Mouse (Mus musculus) MN1 (cell line): ENCODE results near the gene Pstk.
"Not testable (repeated sequence)": the region's sequence is repeated elsewhere in the genome, so short reads cannot be mapped to it uniquely, and the experiment has no call there.

ENCODE experiments used
- DNase-seq: peaks from one replicate; pipeline ENCODE4 v3.0.0-alpha.2; 2016; ENCODE audit warnings: low spot score

Pstk gene

GRCm38 (mm10) chr7:131370648-131371469, at the start of gene Pstk:
Gene Pstk (plus strand): TSS chr7:131371141.
- peak; percentile 92 for DNase-seq

DNA sequence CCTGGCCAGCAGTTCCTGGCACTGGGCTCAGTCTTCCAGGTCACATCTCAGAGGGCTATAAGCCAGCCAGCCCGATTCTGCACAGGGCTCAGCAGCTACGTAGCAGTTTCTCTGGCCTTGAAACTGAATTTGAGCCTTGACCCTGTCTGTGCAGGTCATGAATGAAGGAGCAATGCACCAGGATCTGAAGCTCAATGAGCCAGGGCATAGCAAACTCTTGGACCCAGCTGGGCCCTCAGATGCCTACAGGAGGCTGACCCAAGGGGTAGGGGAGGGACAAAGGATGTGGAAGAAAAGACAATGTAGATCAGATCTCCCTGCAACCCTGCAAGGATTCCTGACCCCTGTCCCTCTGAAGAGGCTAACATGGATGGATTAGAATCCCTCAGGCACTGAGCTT, 48.7 kb upstream of the Pstk start, which contains the start of gene Cuzd1:
Gene Cuzd1 (minus strand): TSS at position 101 of the 400 bp plus-strand sequence.
- DNase-seq, result no peak

DNA sequence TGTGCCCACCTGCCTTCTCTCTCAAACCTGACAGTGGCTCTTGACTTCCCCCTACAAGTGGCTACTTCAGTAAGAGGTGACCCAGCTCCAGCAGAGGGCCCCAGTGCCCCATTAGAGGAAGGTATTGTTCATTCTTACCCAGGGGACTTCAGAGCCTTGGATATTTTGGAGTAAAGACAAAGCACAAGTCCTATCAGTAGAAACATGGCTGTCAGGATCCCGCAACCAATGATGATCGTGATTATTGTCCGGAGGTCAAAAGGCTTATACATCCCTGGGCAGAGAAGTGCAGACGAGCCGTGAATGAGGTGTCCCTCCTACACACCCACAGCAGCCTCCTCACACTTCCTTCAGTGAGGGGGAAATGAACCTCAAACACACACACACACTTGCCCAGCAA, 43.9 kb upstream of the Pstk start:
- no peak for DNase-seq

- no peak for DNase-seq
These were observed 41.5 kb upstream of the Pstk start, which contains the start of gene Fam24b for GRCm38 (mm10) chr7:131329416-131329815. Gene Fam24b (minus strand): TSS chr7:131329516.

GRCm38 (mm10) chr7:131331688-131332087, 39.3 kb upstream of the Pstk start:
- DNase-seq, result no peak

DNA sequence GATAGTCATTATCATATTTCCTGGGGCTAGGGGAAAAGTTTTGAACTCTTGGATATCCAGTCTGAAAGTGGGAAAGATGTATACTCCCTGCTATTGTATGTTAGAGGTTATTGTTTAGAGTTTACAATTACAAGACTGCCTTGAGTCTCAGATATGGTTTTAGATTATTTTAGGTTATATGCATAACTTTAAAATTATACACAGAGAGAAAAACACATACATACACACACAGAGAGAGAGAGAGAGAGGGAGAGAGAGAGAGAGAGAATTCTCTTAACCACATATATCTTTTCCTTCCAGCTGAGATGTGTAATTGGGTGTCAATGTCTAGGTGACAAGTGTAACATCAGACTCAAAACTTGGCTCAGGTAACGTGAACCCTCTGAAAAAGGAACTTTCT, 37.4 kb upstream of the Pstk start, which contains the start of gene Fam24a:
Gene Fam24a (plus strand): TSS at position 301 of the 400 bp plus-strand sequence.
- no peak for DNase-seq

DNA sequence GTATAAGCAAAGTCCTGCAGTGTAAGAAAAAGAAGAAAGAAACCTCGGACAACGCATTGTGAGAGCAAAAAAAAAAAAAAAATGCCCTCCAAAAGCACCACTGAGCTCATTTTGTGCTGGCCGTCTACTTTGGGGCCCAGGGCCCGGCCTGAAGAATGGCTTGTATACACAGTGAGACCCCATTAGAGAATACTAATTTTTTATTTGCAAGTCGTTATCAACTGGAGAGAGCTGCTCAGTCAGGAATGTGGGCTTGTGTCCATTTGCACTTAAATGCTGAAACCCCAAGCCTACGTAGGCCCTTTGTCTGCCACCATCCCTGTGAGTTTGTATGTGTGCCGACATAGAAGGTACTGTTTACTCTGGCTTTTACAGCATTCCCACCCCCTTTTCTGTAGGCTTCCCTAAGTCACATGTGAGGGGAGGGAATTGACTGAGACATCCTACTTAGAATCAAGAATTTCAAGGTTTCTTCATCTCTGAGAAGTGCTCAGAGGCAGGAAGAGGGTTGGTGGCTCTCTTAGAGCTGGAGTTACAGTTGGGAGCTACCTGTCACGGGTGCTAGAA, 33.4 kb upstream of the Pstk start:
- no peak for DNase-seq

DNA sequence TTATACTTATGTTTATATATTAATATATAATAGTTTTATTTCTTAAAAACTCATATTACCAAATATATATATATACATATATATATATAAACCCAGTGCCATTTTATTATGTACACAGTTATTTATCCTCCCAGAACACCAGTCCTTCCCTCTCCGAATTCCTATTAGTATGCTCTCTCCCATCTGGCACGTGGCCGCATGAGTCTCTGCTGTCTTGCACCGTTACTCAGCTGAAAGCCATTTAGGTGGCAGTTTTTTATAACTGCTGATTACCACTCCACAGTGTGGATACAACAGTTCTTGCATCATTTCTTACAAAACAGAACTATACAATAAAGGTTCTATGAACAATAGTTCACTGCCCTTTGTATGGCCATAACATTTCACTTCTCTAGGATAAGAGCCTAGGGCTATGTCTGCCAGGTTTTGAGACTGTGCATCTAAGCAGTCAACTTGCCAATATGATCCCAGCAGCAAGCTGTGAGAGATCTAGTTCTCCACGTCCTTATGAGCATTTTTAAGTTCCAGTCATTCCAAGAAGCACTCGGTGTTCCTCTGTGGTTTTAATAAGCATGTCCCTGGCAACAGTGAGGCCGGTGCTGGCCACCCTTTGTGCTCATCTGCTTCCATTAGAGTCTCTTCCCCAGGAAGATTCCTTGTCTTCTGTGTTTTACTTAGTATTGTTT, 24.9 kb upstream of the Pstk start:
- no peak for DNase-seq

DNA sequence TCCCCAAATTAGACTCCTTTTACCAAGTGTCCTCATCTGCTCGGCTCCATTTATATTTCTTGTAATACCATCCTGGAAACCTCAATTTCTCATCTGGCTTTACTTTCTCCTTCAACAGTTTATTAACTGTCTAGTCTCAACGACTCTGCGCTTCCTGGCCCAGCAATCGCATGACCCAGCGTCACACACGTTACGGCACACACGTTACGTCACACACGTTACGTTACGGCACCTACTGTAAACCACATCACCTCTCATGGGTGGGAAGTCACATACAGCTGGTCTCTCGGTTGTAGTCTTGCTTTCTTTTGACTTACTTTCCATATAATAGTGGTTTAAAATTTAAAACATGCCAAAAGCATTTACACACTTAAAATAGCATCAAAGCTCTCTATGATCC, 14.8 kb upstream of the Pstk start:
- no peak for DNase-seq

DNA sequence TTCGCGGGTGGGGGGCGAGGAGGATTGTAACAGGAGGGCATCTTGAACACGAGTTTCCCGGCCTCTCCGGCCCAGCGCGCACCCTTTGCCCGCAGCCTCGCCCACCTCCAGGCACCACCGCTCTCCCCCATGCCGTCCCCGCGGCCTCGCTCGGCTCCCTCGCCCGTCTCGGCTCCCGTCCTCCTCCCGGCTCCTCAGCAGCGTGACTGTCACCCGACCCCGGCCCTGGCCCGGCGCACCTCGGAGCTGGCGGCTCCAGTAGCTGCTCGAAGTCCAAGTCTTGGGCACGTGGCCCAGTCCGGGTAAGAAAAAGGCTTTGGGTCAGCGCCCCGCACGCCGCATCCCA, 8.7 kb upstream of the Pstk start:
- no peak for DNase-seq

DNA sequence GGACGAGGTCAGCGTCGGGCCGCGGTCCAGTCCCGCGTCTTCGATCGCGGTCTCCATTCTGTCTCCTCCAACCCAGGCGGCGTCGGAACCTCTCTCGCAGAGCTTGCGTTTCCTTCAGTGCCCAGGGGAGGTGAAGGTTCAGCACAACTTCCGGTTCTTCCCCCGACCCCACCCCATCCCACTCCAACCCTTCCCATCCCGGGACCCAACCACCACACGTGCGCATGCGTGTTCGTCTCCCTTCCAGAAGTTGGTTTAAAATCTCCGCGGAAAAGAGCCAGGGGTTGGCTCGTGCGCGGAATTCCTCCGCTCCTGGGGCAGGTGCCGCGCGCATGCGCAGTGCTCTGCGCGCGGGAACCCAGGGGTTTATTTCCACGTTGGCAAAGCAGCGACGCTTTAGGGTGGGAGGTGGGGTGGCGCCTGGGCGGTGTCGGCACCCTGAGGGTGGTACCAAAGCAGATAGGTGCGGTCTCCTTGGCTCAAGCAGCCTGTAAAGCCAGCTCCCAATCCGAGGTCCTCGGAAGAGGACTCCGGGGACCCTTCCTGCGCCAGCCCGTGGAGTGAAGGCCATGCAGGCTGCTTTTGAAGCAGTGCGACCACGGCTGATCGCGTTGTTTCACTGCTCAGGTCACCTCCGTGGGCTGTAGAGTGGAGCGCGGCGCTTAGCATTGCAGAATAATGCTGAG, 8.2 kb upstream of the Pstk start, which contains the start of gene 2310057M21Rik:
Gene 2310057M21Rik (minus strand): TSS at position 145 of the 686 bp plus-strand sequence.
- peak; percentile 98 for DNase-seq

DNA sequence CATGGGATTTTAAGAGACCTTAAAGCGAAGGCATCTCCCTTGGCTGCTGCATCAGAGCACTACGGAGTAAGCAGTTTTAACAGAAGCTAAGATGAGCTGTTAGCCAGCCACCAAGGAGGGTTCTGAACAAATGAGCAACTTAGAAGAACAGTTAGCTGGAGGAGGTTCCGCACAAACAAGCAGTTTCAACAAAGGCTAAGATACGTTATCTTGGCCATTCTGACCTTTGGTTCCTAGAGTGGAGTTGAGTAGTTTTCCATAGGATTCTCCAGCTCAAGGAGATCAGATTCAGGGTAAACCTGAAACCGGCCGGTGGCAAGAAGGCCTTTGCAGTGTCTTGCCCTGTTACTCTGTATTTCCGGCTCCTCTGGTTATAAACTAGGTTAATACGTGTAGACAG, 6.8 kb upstream of the Pstk start:
- no peak for DNase-seq

DNA sequence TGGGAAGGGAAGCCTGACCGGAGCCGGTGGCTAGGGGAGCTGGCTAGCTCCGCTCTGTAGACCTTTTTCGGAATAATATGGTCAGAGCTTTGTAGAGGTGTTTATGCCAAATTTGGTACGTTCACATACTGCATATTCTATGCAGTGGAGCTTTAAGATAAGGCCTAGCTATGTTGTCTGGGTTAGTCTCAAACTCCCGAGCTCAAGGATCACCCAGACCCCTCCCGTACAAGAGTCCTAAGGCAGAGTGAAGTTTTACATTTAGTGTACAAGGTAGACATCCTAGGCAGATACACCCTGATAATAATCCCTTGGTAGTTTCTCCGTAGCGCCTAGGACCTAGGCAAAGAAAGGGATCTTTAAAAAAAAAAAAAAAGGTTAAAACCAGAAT, 524 bp downstream of the Pstk start:
- peak; percentile 17 for DNase-seq

DNA sequence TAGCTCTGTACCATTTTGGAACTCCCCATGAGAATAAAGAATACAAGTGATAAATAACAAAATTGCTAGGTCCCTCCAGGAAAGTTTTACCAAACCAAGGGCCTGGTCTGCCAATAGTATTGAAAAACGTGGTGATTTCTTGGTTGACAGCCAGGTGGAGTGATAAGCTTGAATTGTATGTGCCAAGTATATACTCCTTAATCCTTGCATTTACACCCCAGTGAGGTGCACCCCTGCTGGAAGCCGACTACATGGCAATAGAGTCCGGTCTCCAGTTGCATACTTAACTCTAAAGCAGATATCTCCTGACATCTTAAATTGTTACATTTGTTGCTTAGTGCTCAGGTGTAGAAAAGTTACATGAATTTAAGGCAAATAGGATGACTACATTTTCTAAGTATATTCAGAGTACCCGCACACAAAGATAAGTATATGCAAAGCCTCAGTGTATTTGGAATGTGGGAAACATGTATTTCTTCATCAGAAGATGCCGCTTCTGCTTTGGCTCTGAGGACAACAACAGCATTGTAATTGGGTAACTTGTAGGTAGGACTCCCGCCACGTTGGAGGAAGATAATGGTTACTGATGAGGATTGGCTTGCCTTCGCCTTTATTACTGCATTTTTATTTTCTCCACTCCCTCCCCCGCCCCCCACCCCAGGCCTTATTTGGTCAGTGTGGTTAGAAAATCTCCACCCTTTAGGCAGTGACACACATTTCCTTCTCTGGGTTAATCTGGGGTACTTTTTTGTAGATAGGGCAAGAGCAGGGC, 1.1 kb downstream of the Pstk start:
- DNase-seq, result peak; percentile 29

DNA sequence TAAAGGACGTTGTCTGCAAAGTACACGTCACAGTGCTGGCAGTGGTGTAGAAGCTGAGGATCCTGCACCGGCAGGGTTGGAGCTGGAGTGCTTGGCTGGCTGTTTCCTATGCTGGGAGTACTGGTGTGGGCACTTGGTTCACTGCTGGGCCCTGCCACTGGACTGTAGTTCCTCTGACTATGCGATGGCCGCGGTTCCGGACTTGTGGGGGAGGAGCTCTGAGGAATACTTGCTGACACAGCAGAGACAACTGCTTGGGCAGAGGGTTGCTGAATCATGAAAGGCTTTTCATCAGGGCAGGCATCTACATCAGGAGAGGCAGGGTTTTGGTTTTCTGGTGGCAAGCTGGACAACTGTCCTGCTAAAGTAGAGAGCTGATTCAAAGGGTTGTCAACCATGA, 20.8 kb downstream of the Pstk start:
- DNase-seq, result not testable (repeated sequence)

DNA sequence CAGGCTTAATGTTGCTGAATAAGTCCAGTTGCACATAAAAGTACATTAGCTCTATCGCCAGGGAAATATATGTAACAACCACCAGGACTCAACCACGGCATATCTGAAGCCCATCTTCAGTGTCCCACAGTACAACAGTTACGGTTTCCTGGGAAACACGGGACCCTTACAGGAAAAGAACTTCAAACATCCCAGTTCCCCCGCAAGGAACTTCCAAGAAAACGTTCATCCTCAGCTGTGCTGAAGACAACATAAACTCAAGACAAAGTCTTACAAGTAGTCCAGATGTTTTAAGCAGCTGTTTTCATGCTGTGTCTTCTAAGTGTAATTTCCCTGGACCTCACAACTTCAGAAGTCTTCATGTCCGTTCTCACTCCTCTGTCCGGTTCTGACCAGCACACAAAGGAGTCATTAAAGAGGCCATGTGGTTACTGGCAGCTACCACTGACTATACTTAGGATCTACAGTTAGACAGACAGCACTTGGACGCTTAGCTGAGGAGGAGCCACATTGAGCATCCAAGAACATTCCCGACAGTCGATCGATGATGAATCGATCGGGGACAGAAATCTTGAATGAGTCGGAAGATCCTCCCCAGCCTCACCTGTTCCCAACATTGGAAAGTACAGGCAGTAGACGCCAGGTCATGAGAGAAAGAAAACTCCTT, 38.5 kb downstream of the Pstk start:
- DNase-seq, result peak; percentile 49

- DNase-seq, result peak; percentile 60
These were observed 39.0 kb downstream of the Pstk start for GRCm38 (mm10) chr7:131409988-131410385.

GRCm38 (mm10) chr7:131410416-131411058, 39.6 kb downstream of the Pstk start, which contains the start of the genes Ikzf5 and Acadsb:
Gene Ikzf5 (minus strand): TSS chr7:131410521.
Gene Acadsb (plus strand): TSS chr7:131410601.
- DNase-seq, result peak; percentile 98

- peak; percentile 33 for DNase-seq
These were observed 40.4 kb downstream of the Pstk start for GRCm38 (mm10) chr7:131411221-131411940.

DNA sequence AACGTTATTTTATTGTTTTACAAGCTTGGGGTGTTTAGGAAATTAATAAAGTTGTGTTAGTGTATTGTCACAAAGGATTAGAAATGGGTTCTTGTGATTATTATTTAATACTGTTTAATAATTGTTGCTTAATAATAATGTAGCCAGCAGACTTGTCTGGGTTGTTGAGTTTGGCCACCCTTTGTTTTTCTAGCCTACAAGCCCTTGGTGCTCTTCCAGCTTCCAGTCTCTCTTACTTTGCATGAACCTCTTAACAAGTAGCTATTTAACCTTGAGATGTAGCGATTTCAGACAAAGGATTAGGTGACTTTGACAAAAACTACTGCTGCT, 41.0 kb downstream of the Pstk start:
- DNase-seq, result no peak
